In the genomic region with DNA sequence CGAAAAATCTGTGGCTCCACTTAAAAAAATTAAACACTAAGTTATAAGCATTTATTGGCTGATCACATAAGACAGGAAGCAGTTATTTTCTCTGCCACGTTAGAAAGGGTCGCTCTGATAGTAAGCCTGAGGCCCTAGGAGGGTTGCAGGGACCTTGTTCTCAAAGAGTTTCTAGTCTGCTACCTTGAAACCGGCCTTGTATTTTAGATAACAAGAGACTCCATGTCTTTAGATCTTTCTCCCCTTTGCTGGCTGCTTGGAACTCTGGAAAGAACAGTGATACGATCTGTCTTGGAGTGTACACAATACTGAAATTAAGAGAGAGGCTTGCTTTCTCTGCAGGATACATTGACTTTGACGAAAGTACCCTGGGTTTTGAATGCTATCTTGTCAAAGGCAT, we compare ENCODE assay signal across 9 mouse cellular contexts. TPM values are rescaled to one million over a fixed set of nuclear protein-coding genes. Genes with fewer than 3 reads are reported as not detected.
A peak's percentile ranks its signal among the peaks of the same experiment; 100 is the strongest.
DNase-seq lines count a peak whose midpoint lies in the region; ATAC-seq and TF ChIP-seq lines count a peak whose summit lies in the region.
"Had no signal": no experiment of that assay in that cellular context is flagged by ENCODE, and none has a peak within 500 bp of the region (broad histone marks: within the 10 kb centered on the region; RNA-seq: fewer than 3 reads in every experiment).

No protein-coding gene starts in this region.

- no peak for DNase-seq in gastrocnemius, adult 2 months
- no peak for DNase-seq in gastrocnemius, adult 8-10 months (ENCODE audit: low spot score in 2 of 2)
- no peak for DNase-seq in retina, embryonic 14.5 days (ENCODE audit: low spot score)
- no peak for DNase-seq in cerebellum, adult 11-12 months
- no peak for DNase-seq in adrenal gland, postnatal 36 days
- DNase-seq: thymus, postnatal 36 days had no signal

- TF ChIP-seq CTCF in gastrocnemius, adult 2 months (IDR thresholded peaks at IDR 0.05), result no peak

- H3K27me3 ChIP-seq in forebrain, embryonic 16.5 days (replicated peaks; ENCODE audit: control insufficient read depth, insufficient read depth, low read length), result no peaks in the 10 kb centered on the region
- H3K27me3 ChIP-seq in liver, embryonic 15.5 days, result no peaks in the 10 kb centered on the region

- intact Hi-C loops in gastrocnemius, adult 2 months (cut with DNase I), result no loop called here

- no peaks in the 10 kb centered on the region for H3K9me3 ChIP-seq in forebrain, embryonic 16.5 days (ENCODE audit: control insufficient read depth, low read length)
- H3K9me3 ChIP-seq in liver, embryonic 15.5 days (replicated peaks), result no peaks in the 10 kb centered on the region

- H3K4me2 ChIP-seq in forebrain, embryonic 16.5 days (ENCODE audit: low read length), result peak overlapping the region; percentile 60
- peak overlapping the region; percentile 73 for H3K4me2 ChIP-seq in liver, embryonic 15.5 days

- ATAC-seq in CD4-positive, CD25-positive, alpha-beta regulatory T cell, adult 4 months, result peak; percentile 27
- no peak for ATAC-seq in forebrain, embryonic 16.5 days
- no peak for ATAC-seq in liver, embryonic 15.5 days (ENCODE audit: insufficient read depth)

- H3K9ac ChIP-seq in forebrain, embryonic 16.5 days (replicated peaks; ENCODE audit: low read depth, low read length), result peak overlapping the region; percentile 84; the same call in 1 of the 2 replicates
- peak overlapping the region; percentile 97 for H3K9ac ChIP-seq in liver, embryonic 15.5 days

- H3K4me3 ChIP-seq in gastrocnemius, adult 2 months, result peak overlapping the region; percentile 96
- H3K4me3 ChIP-seq in forebrain, embryonic 16.5 days (replicated peaks; ENCODE audit: low read length), result peak overlapping the region; percentile 76
- H3K4me3 ChIP-seq in liver, embryonic 15.5 days (replicated peaks), result peak overlapping the region; percentile 93

- peaks cover 21% of the 10 kb centered on the region for H3K4me1 ChIP-seq in forebrain, embryonic 16.5 days (replicated peaks; ENCODE audit: control insufficient read depth, insufficient read depth, low read length)
- peaks cover 68% of the 10 kb centered on the region for H3K4me1 ChIP-seq in liver, embryonic 15.5 days (replicated peaks)

- no peaks in the 10 kb centered on the region for H3K36me3 ChIP-seq in forebrain, embryonic 16.5 days (ENCODE audit: control insufficient read depth, insufficient read depth)
- H3K36me3 ChIP-seq in liver, embryonic 15.5 days (replicated peaks), result peaks cover 17% of the 10 kb centered on the region

- no peak overlapping the region for H3K27ac ChIP-seq in gastrocnemius, adult 2 months
- no peak overlapping the region for H3K27ac ChIP-seq in forebrain, embryonic 16.5 days (ENCODE audit: low read length)
- H3K27ac ChIP-seq in liver, embryonic 15.5 days (replicated peaks), result peak overlapping the region; percentile 96

- 27% methylated on average over 6 of the region's 6 CpGs for WGBS in forebrain, embryonic 16.5 days
- 20% methylated on average over 6 of the region's 6 CpGs for WGBS in liver, embryonic 15.5 days (ENCODE audit: insufficient replicate concordance)

RNA-seq across cellular contexts. Expression of gene Hebp1, which starts 0.9 kb away (rescaled TPM):
- 10 to 100 TPM in 1 of 2 experiments, 1 to 10 TPM in 1; 3.8 to 10.3 TPM for total RNA-seq in gastrocnemius, adult 2 months (2021)
- total RNA-seq in gastrocnemius, adult 8-10 months (2022), result 10 to 100 TPM in 2 of 4 experiments, 1 to 10 TPM in 2; 4.3 to 13.2 (median 9.9) TPM
- 1 to 10 TPM in 1 of 2 experiments, not detected in 1; 1.0 TPM for polyA plus RNA-seq in CD4-positive, CD25-positive, alpha-beta regulatory T cell, adult 4 months (2017; shearing (Covaris generic))
- 2.7 and 4.8 TPM in 2 replicates for polyA plus RNA-seq in forebrain, embryonic 16.5 days (2015; fragmentation: Nextera tagmentation; extraction: Ambion mirVana)
- 116 and 117 TPM in 2 replicates for polyA plus RNA-seq in liver, embryonic 15.5 days (2015; fragmentation: Nextera tagmentation; extraction: Ambion mirVana)
- total RNA-seq in adrenal gland, postnatal 36 days (2021), result 10 to 100 TPM; 18.2 to 28.0 TPM

RNA-seq across cellular contexts. Expression of gene Fam234b, which starts 0.9 kb away (rescaled TPM):
- 1 to 10 TPM; 2.7 to 3.8 TPM for total RNA-seq in gastrocnemius, adult 2 months (2021)
- 1 to 10 TPM; 3.0 to 3.6 (median 3.3) TPM for total RNA-seq in gastrocnemius, adult 8-10 months (2022)
- 10 to 100 TPM; 18.0 to 23.1 TPM for polyA plus RNA-seq in CD4-positive, CD25-positive, alpha-beta regulatory T cell, adult 4 months (2017; shearing (Covaris generic))
- polyA plus RNA-seq in forebrain, embryonic 16.5 days (2015; fragmentation: Nextera tagmentation; extraction: Ambion mirVana), result 93.7 and 103 TPM in 2 replicates
- polyA plus RNA-seq in liver, embryonic 15.5 days (2015; fragmentation: Nextera tagmentation; extraction: Ambion mirVana), result 30.3 and 34.4 TPM in 2 replicates
- total RNA-seq in adrenal gland, postnatal 36 days (2021), result 10 to 100 TPM; 26.5 to 31.9 TPM

RNA-seq across cellular contexts. Expression of gene Gsg1, which starts 55.4 kb away (rescaled TPM):
- not detected for total RNA-seq in gastrocnemius, adult 2 months (2021)
- total RNA-seq in gastrocnemius, adult 8-10 months (2022), result not detected
- polyA plus RNA-seq in CD4-positive, CD25-positive, alpha-beta regulatory T cell, adult 4 months (2017; shearing (Covaris generic)), result not detected
- polyA plus RNA-seq in forebrain, embryonic 16.5 days (2015; fragmentation: Nextera tagmentation; extraction: Ambion mirVana), result 0.32 TPM in 1 of 2 replicates, not detected in the other
- polyA plus RNA-seq in liver, embryonic 15.5 days (2015; fragmentation: Nextera tagmentation; extraction: Ambion mirVana), result 0.08 and 0.16 TPM in 2 replicates
- not detected for total RNA-seq in adrenal gland, postnatal 36 days (2021)

Comparison
In these comparisons a context has a peak if more than half of its experiments do, and no peak if none do; other contexts are left out.
1. RNA of gene Fam234b, which starts 0.9 kb away (total RNA-seq): 26.5 to 31.9 TPM in adrenal gland, postnatal 36 days; 2.7 to 3.8 TPM in gastrocnemius, adult 2 months and 3.0 to 3.6 TPM in gastrocnemius, adult 8-10 months; every median in the first group is over 4 times any median in the second.
2. Peak in every context shown above with its lines, with median percentiles within 50 percentile points of each other: H3K4me3 ChIP-seq.